Mouse (Mus musculus): Measurements from ENCODE around the gene Foxj2. TPM values are rescaled to one million over a fixed set of nuclear protein-coding genes. Genes with fewer than 3 reads are reported as not detected.

Gene Foxj2
- total and polyA plus RNA-seq, 2 experiments from 2014 or later = 4.4 to 17.8 TPM

GRCm38 (mm10) chr6:122874720-122875389 lies 55.1 kb downstream of the Foxj2 start:
- WGBS = 1% methylated on average over 31 of the region's 31 CpGs
- peak; percentile 75 for ATAC-seq (ENCODE audit: insufficient read depth, low read depth)
- H3K4me3 ChIP-seq (ENCODE audit: low read depth, low read length) = peak overlapping the region; percentile 98

DNA sequence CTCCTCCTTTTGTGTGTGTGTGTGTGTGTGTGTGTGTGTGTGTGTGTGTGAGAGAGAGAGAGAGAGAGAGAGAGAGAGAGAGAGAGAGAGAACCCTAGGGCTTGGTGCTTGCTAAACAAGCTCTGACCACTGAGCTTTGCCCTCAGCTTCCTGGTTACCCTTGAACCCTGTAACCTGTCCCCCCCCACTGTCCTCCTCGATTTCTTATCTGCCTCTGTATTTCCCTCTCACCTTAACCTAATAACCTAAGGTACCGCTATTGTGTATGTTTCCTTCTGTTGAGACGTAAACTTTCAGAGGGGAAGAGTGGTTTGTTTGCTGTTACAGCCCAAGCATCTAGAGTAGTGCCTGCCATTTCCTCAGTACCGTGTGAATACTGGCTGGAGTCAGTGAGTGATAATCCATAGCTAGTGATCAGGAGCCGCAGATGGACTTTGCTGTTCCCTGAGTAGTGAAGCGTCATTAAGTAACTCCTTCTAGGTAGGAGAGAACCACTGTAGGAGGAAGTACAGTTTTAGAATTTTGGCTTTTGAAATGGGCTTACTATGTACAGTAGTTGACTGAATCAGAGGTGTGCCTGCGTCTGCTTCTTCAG lies 59.5 kb downstream of the Foxj2 start:
- WGBS = 75% methylated on average over 7 of the region's 7 CpGs

More at GRCm38 (mm10) chr6:122874720-122875389, 55.1 kb downstream of the Foxj2 start:
- H3K4me1 ChIP-seq (ENCODE audit: control insufficient read depth, insufficient read depth) = peaks cover 12% of the 10 kb centered on the region
- peak; percentile 44 for DNase-seq (ENCODE audit: low spot score)
- H3K9ac ChIP-seq (replicated peaks; ENCODE audit: low read depth, low read length) = peak overlapping the region; percentile 92
- H3K9me3 ChIP-seq (replicated peaks; ENCODE audit: control insufficient read depth, low read length) = no peaks in the 10 kb centered on the region
- H3K27me3 ChIP-seq (ENCODE audit: control insufficient read depth, insufficient read depth, low read length) = no peaks in the 10 kb centered on the region
- TF ChIP-seq CTCF (IDR thresholded peaks at IDR 0.05; ENCODE audit: low read depth) (no peak), EP300 (IDR thresholded peaks at IDR 0.05; ENCODE audit: low read depth) (no peak)
- peak overlapping the region; percentile 79 for H3K4me2 ChIP-seq (ENCODE audit: low read depth, low read length)
- H3K36me3 ChIP-seq (replicated peaks; ENCODE audit: control insufficient read depth, insufficient read depth, low read length) = peaks cover 18% of the 10 kb centered on the region
- peak overlapping the region; percentile 92 for H3K27ac ChIP-seq (ENCODE audit: low read depth)

GRCm38 (mm10) chr6:122879781-122880505 lies 60.2 kb downstream of the Foxj2 start:
- ATAC-seq (ENCODE audit: insufficient read depth, low read depth) (no peak), DNase-seq (ENCODE audit: low spot score) (no peak)
- TF ChIP-seq EP300 (IDR thresholded peaks at IDR 0.05; ENCODE audit: low read depth) (no peak), CTCF (IDR thresholded peaks at IDR 0.05; ENCODE audit: low read depth) (no peak)
- H3K36me3 ChIP-seq (replicated peaks; ENCODE audit: control insufficient read depth, insufficient read depth, low read length) = peaks cover 69% of the 10 kb centered on the region
- H3K27me3 ChIP-seq (ENCODE audit: control insufficient read depth, insufficient read depth, low read length) = no peaks in the 10 kb centered on the region
- no peak overlapping the region for H3K27ac ChIP-seq (ENCODE audit: low read depth)
- H3K9ac ChIP-seq (replicated peaks; ENCODE audit: low read depth, low read length) = no peak overlapping the region
- 86% methylated on average over 7 of the region's 7 CpGs for WGBS
- no peak overlapping the region for H3K4me2 ChIP-seq (ENCODE audit: low read depth, low read length)
- no peaks in the 10 kb centered on the region for H3K9me3 ChIP-seq (replicated peaks; ENCODE audit: control insufficient read depth, low read length)
- H3K4me3 ChIP-seq (ENCODE audit: low read depth, low read length) = no peak overlapping the region
- H3K4me1 ChIP-seq (ENCODE audit: control insufficient read depth, insufficient read depth) = peaks cover 12% of the 10 kb centered on the region

More for the DNA sequence above, 59.5 kb downstream of the Foxj2 start:
- no peak overlapping the region for H3K9ac ChIP-seq (replicated peaks; ENCODE audit: low read depth, low read length)
- H3K4me1 ChIP-seq (ENCODE audit: control insufficient read depth, insufficient read depth) = peaks cover 12% of the 10 kb centered on the region
- H3K9me3 ChIP-seq (replicated peaks; ENCODE audit: control insufficient read depth, low read length) = no peaks in the 10 kb centered on the region
- H3K4me3 ChIP-seq (ENCODE audit: low read depth, low read length) = no peak overlapping the region
- no peak overlapping the region for H3K4me2 ChIP-seq (ENCODE audit: low read depth, low read length)
- no peaks in the 10 kb centered on the region for H3K27me3 ChIP-seq (ENCODE audit: control insufficient read depth, insufficient read depth, low read length)
- peaks cover 62% of the 10 kb centered on the region for H3K36me3 ChIP-seq (replicated peaks; ENCODE audit: control insufficient read depth, insufficient read depth, low read length)
- ATAC-seq (ENCODE audit: insufficient read depth, low read depth) = no peak
- no peak for TF ChIP-seq CTCF (IDR thresholded peaks at IDR 0.05; ENCODE audit: low read depth)
- TF ChIP-seq EP300 (IDR thresholded peaks at IDR 0.05; ENCODE audit: low read depth) = no peak
- no peak for DNase-seq (ENCODE audit: low spot score)
- no peak overlapping the region for H3K27ac ChIP-seq (ENCODE audit: low read depth)

GRCm38 (mm10) chr6:122881287-122881686 lies 61.6 kb downstream of the Foxj2 start:
- WGBS = 76% methylated on average over 12 of the region's 12 CpGs
- Histone ChIP-seq H3K4me2 (ENCODE audit: low read depth, low read length) (no peak overlapping the region), H3K4me1 (ENCODE audit: control insufficient read depth, insufficient read depth) (no peaks in the 10 kb centered on the region), H3K27ac (ENCODE audit: low read depth) (no peak overlapping the region), H3K9ac (replicated peaks; ENCODE audit: low read depth, low read length) (no peak overlapping the region), H3K4me3 (ENCODE audit: low read depth, low read length) (no peak overlapping the region), H3K36me3 (replicated peaks; ENCODE audit: control insufficient read depth, insufficient read depth, low read length) (peaks cover 82% of the 10 kb centered on the region), H3K27me3 (ENCODE audit: control insufficient read depth, insufficient read depth, low read length) (no peaks in the 10 kb centered on the region), H3K9me3 (replicated peaks; ENCODE audit: control insufficient read depth, low read length) (no peaks in the 10 kb centered on the region)
- no peak for ATAC-seq (ENCODE audit: insufficient read depth, low read depth)
- TF ChIP-seq EP300 (IDR thresholded peaks at IDR 0.05; ENCODE audit: low read depth) = no peak
- no peak for TF ChIP-seq CTCF (IDR thresholded peaks at IDR 0.05; ENCODE audit: low read depth)
- no peak for DNase-seq (ENCODE audit: low spot score)

DNA sequence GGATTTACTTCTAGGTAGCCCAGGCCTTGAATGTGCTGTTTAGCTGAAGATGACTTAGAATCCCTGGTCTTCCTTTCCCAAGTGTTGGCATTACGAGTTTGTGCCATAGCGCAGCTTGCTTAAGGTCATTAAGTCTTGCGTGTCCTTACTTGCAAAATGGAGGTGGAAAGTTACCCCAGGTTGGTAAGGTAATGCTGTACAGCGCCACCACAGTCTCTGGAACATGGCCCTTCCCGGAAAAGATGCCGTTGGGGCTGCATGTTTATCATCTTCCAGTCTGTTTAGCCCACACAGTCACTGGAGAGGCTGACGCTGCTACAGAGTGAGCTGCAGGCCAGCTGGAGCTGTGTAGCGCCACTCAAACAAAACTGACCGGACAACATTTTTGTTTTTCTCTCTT lies 63.9 kb downstream of the Foxj2 start:
- DNase-seq (ENCODE audit: low spot score) = no peak
- H3K4me2 ChIP-seq (ENCODE audit: low read depth, low read length) = no peak overlapping the region
- 91% methylated on average over 9 of the region's 9 CpGs for whole genome bisulfite sequencing
- TF ChIP-seq EP300 (IDR thresholded peaks at IDR 0.05; ENCODE audit: low read depth) (no peak), CTCF (IDR thresholded peaks at IDR 0.05; ENCODE audit: low read depth) (no peak)
- no peak overlapping the region for H3K4me3 ChIP-seq (ENCODE audit: low read depth, low read length)
- H3K4me1 ChIP-seq (ENCODE audit: control insufficient read depth, insufficient read depth) = no peaks in the 10 kb centered on the region
- no peak overlapping the region for H3K9ac ChIP-seq (replicated peaks; ENCODE audit: low read depth, low read length)
- ATAC-seq (ENCODE audit: insufficient read depth, low read depth) = no peak
- no peaks in the 10 kb centered on the region for H3K27me3 ChIP-seq (ENCODE audit: control insufficient read depth, insufficient read depth, low read length)
- H3K9me3 ChIP-seq (replicated peaks; ENCODE audit: control insufficient read depth, low read length) = no peaks in the 10 kb centered on the region
- H3K27ac ChIP-seq (ENCODE audit: low read depth) = no peak overlapping the region
- H3K36me3 ChIP-seq (replicated peaks; ENCODE audit: control insufficient read depth, insufficient read depth, low read length) = peaks cover 89% of the 10 kb centered on the region
